Mouse (Mus musculus) bone marrow macrophage, adult 2 months (primary cell): ENCODE measurements around the gene Ppp2ca. TPM values are rescaled to one million over a fixed set of nuclear protein-coding genes. Genes with fewer than 3 reads are reported as not detected.

Experiments
- H3K27ac ChIP-seq: 2 replicates; pipeline ENCODE4 v1.5.1; 2012; ENCODE audit warnings: low read depth, low read length; ENCODE audit not compliant: insufficient read depth
- H3K4me1 ChIP-seq: 2 replicates; pipeline ENCODE4 v1.6.1; 2012; ENCODE audit warnings: low read length; ENCODE audit not compliant: control insufficient read depth, insufficient read depth
- H3K4me3 ChIP-seq: 2 replicates; pipeline ENCODE4 v1.5.1; 2012; ENCODE audit warnings: mild to moderate bottlenecking, low read length, moderate library complexity; ENCODE audit not compliant: insufficient read depth
- CTCF ChIP-seq: IDR thresholded peaks from 2 replicates; pipeline ENCODE4 v1.5.1; 2012; ENCODE audit warnings: low read depth, mild to moderate bottlenecking, low read length, moderate library complexity
- POLR2A ChIP-seq: IDR thresholded peaks from 2 replicates; pipeline ENCODE4 v1.6.1; 2012; ENCODE audit warnings: mild to moderate bottlenecking, low read depth, low read length, borderline replicate concordance
- polyA plus RNA-seq: library from polyadenylated mRNA; stranded (reverse); fragments of >200 nt; gene quantifications from 2 replicates; pipeline ENCODE4 v1.2.4, GENCODE M21; 2012; ENCODE audit not compliant: missing spikeins, insufficient read depth, insufficient read length

The Ppp2ca gene
- polyA plus RNA-seq, 1 experiment: 49.2 TPM

GRCm38 (mm10) chr11:52074626-52075470, 23.6 kb upstream of the Ppp2ca start:
- H3K4me3 ChIP-seq: no peak overlapping the region
- no peak overlapping the region for H3K27ac ChIP-seq
- peaks cover 52% of the 10 kb centered on the region for H3K4me1 ChIP-seq
- TF ChIP-seq POLR2A (no peak), CTCF (no peak)

- H3K4me1 ChIP-seq: peaks cover 62% of the 10 kb centered on the region
- H3K4me3 ChIP-seq: no peak overlapping the region
- no peak for TF ChIP-seq CTCF
- H3K27ac ChIP-seq: peak overlapping the region; percentile 37; the same call in 1 of the 2 replicates
Measured at GRCm38 (mm10) chr11:52075794-52076633, 22.5 kb upstream of the Ppp2ca start.

- H3K4me3 ChIP-seq: no peak overlapping the region
- TF ChIP-seq CTCF: no peak
- no peak for TF ChIP-seq POLR2A
- H3K4me1 ChIP-seq: peaks cover 59% of the 10 kb centered on the region
- no peak overlapping the region for H3K27ac ChIP-seq
Measured at GRCm38 (mm10) chr11:52076742-52077352, 21.6 kb upstream of the Ppp2ca start.

- H3K4me3 ChIP-seq: no peak overlapping the region
- peaks cover 55% of the 10 kb centered on the region for H3K4me1 ChIP-seq
- no peak overlapping the region for H3K27ac ChIP-seq
- TF ChIP-seq POLR2A: no peak
- TF ChIP-seq CTCF: no peak
Measured at GRCm38 (mm10) chr11:52077939-52078338, 20.5 kb upstream of the Ppp2ca start.

GRCm38 (mm10) chr11:52079978-52080377, 18.5 kb upstream of the Ppp2ca start:
- Histone ChIP-seq H3K4me3 (no peak overlapping the region), H3K27ac (peak overlapping the region; percentile 16; the same call in 1 of the 2 replicates), H3K4me1 (peaks cover 47% of the 10 kb centered on the region)
- no peak for TF ChIP-seq POLR2A
- no peak for TF ChIP-seq CTCF

- Histone ChIP-seq H3K4me3 (no peak overlapping the region), H3K4me1 (peaks cover 44% of the 10 kb centered on the region), H3K27ac (no peak overlapping the region)
- TF ChIP-seq POLR2A: no peak
- no peak for TF ChIP-seq CTCF
Measured at GRCm38 (mm10) chr11:52080656-52081055, 17.8 kb upstream of the Ppp2ca start.

GRCm38 (mm10) chr11:52085857-52086203, 12.7 kb upstream of the Ppp2ca start:
- no peak overlapping the region for H3K27ac ChIP-seq
- TF ChIP-seq CTCF: no peak
- no peak for TF ChIP-seq POLR2A
- no peak overlapping the region for H3K4me3 ChIP-seq
- H3K4me1 ChIP-seq: peaks cover 18% of the 10 kb centered on the region

- H3K4me1 ChIP-seq: peaks cover 17% of the 10 kb centered on the region
- no peak overlapping the region for H3K4me3 ChIP-seq
- TF ChIP-seq POLR2A: no peak
- no peak for TF ChIP-seq CTCF
- H3K27ac ChIP-seq: no peak overlapping the region
Measured at GRCm38 (mm10) chr11:52086204-52086864, 12.1 kb upstream of the Ppp2ca start.

- no peak overlapping the region for H3K4me3 ChIP-seq
- TF ChIP-seq CTCF: no peak
- TF ChIP-seq POLR2A: no peak
- H3K4me1 ChIP-seq: peaks cover 17% of the 10 kb centered on the region
- no peak overlapping the region for H3K27ac ChIP-seq
Measured at GRCm38 (mm10) chr11:52089291-52089690, 9.2 kb upstream of the Ppp2ca start.

- TF ChIP-seq CTCF (no peak), POLR2A (no peak)
- no peak overlapping the region for H3K4me3 ChIP-seq
- H3K4me1 ChIP-seq: peaks cover 11% of the 10 kb centered on the region
- no peak overlapping the region for H3K27ac ChIP-seq
Measured at GRCm38 (mm10) chr11:52091261-52091660, 7.2 kb upstream of the Ppp2ca start.
